28 mouse cellular contexts compared by ENCODE assay signal in genomic region chr17:86409485-86409884, GRCm38 (mm10).
DNase-seq lines count a peak whose midpoint lies in the region; ATAC-seq and TF ChIP-seq lines count a peak whose summit lies in the region.
"Had no signal": no experiment of that assay in that cellular context is flagged by ENCODE, and none has a peak within 500 bp of the region (broad histone marks: within the 10 kb centered on the region; RNA-seq: fewer than 3 reads in every experiment).

No protein-coding gene starts in this region.

- H3K4me1 ChIP-seq in hindbrain, embryonic 13.5 days (replicated peaks): peaks cover 52% of the 10 kb centered on the region
- H3K4me1 ChIP-seq in hindbrain, embryonic 12.5 days: peaks cover 46% of the 10 kb centered on the region

- WGBS in hindbrain, embryonic 13.5 days: 94% methylated on average over 8 of the region's 8 CpGs
- WGBS in hindbrain, embryonic 12.5 days: 95% methylated on average over 8 of the region's 8 CpGs

- intact Hi-C loops in left cerebral cortex, adult 2 months (cut with DNase I): no loop called here

- no peaks in the 10 kb centered on the region for H3K9me3 ChIP-seq in hindbrain, embryonic 13.5 days
- H3K9me3 ChIP-seq in hindbrain, embryonic 12.5 days (replicated peaks): no peaks in the 10 kb centered on the region
- H3K9me3 ChIP-seq: embryonic facial prominence, embryonic 13.5 days; embryonic facial prominence, embryonic 15.5 days; forebrain, embryonic 10.5 days; forebrain, embryonic 12.5 days had no signal

- H3K27me3 ChIP-seq in hindbrain, embryonic 13.5 days: 0 out of 2 replicates have a peak, but pooled peaks cover 2% of the 10 kb centered on the region
- no peaks in the 10 kb centered on the region for H3K27me3 ChIP-seq in hindbrain, embryonic 12.5 days
- H3K27me3 ChIP-seq: CH12.LX; embryonic facial prominence, embryonic 13.5 days; embryonic facial prominence, embryonic 15.5 days; forebrain, embryonic 12.5 days; Patski had no signal

- H3K4me3 ChIP-seq in hindbrain, embryonic 13.5 days: no peak overlapping the region
- H3K4me3 ChIP-seq in hindbrain, embryonic 12.5 days: no peak overlapping the region
- H3K4me3 ChIP-seq in left cerebral cortex, adult 2 months: no peak overlapping the region
- H3K4me3 ChIP-seq: embryonic facial prominence, embryonic 13.5 days; embryonic facial prominence, embryonic 15.5 days; erythroblast, embryonic 14.5 days; forebrain, embryonic 10.5 days; forebrain, embryonic 12.5 days had no signal

- no peaks in the 10 kb centered on the region for H3K36me3 ChIP-seq in hindbrain, embryonic 13.5 days
- H3K36me3 ChIP-seq in hindbrain, embryonic 12.5 days: no peaks in the 10 kb centered on the region
- H3K36me3 ChIP-seq: embryonic facial prominence, embryonic 13.5 days; embryonic facial prominence, embryonic 15.5 days; forebrain, embryonic 10.5 days; forebrain, embryonic 12.5 days; G1E had no signal

- no peak overlapping the region for H3K9ac ChIP-seq in hindbrain, embryonic 13.5 days
- no peak overlapping the region for H3K9ac ChIP-seq in hindbrain, embryonic 12.5 days
- H3K9ac ChIP-seq: embryonic facial prominence, embryonic 13.5 days; embryonic facial prominence, embryonic 15.5 days; forebrain, embryonic 12.5 days had no signal

- no peak for TF ChIP-seq CTCF in left cerebral cortex, adult 2 months (IDR thresholded peaks at IDR 0.05)

- DNase-seq in heart, adult 9 months (ENCODE audit: low spot score in 2 of 2): no peak
- no peak for DNase-seq in left cerebral cortex, adult 2 months (ENCODE audit: extremely low spot score in 1 of 2, low spot score in 2 of 2)
- DNase-seq: adrenal gland, adult 8-10 months; adrenal gland, postnatal 14 days; adrenal gland, postnatal 36 days; B cell, adult 2 months; cerebellum, adult 11-12 months; cerebellum, adult 2 months; cerebellum, adult 9-10 months; cerebellum, postnatal 10 days; cerebellum, postnatal 25 days; embryo, embryonic 11 days had no signal

- no peak for ATAC-seq in hindbrain, embryonic 13.5 days (ENCODE audit: low FRiP score)
- ATAC-seq in hindbrain, embryonic 12.5 days (ENCODE audit: low FRiP score): no peak
- peak; percentile 37 for ATAC-seq in common myeloid progenitor, adult 5-6 weeks (replicated peaks; ENCODE audit: low read depth, poor library complexity, severe bottlenecking)
- peak; percentile 66 for ATAC-seq in megakaryocyte, adult 5-6 weeks (ENCODE audit: poor library complexity, severe bottlenecking)
- ATAC-seq: activated CD4-positive, CD25-positive, alpha-beta regulatory T cell, adult 4 months; CD4-positive, CD25-positive, alpha-beta regulatory T cell, adult 4 months; forebrain, embryonic 14.5 days; forebrain, embryonic 16.5 days; Patski had no signal

- peak overlapping the region; percentile 55; the same call in 1 of the 2 replicates for H3K27ac ChIP-seq in hindbrain, embryonic 13.5 days
- no peak overlapping the region for H3K27ac ChIP-seq in hindbrain, embryonic 12.5 days
- H3K27ac ChIP-seq in left cerebral cortex, adult 2 months: no peak overlapping the region
- H3K27ac ChIP-seq: embryonic facial prominence, embryonic 13.5 days; embryonic facial prominence, embryonic 15.5 days; forebrain, embryonic 12.5 days had no signal

- H3K4me2 ChIP-seq in hindbrain, embryonic 13.5 days: no peak overlapping the region
- no peak overlapping the region for H3K4me2 ChIP-seq in hindbrain, embryonic 12.5 days (replicated peaks)
- H3K4me2 ChIP-seq: embryonic facial prominence, embryonic 13.5 days; embryonic facial prominence, embryonic 15.5 days; forebrain, embryonic 12.5 days had no signal

Comparison
In these comparisons a context has a peak if more than half of its experiments do, and no peak if none do; other contexts are left out.
1. ATAC-seq: peak in common myeloid progenitor, adult 5-6 weeks (single experiment) and megakaryocyte, adult 5-6 weeks (single experiment); none in hindbrain, embryonic 13.5 days (single experiment) and hindbrain, embryonic 12.5 days (single experiment).